Mouse (Mus musculus) gastrocnemius, postnatal 4 days (tissue): ENCODE measurements at regions not wholly inside any gene's neighbourhood (a gene's known extent, or its start where the extent isn't known, plus 50 kb on each side); places are given as distances from the start of the nearest gene placed in this dataset.

Experiments
- DNase-seq, 2 experiments: peaks; one replicate each; pipeline ENCODE4 v3.0.0; 2021 to 2022; ENCODE audit warnings: low spot score in 2 of 2, mixed read lengths in 2 of 2

GRCm38 (mm10) chr4:81734391-81734790 lies 291.8 kb upstream of the Mpdz start:
- DNase-seq = no peak

GRCm38 (mm10) chr4:81730386-81730785 lies 287.8 kb upstream of the Mpdz start:
- DNase-seq = no peak

- no peak for DNase-seq
These were observed 286.3 kb upstream of the Mpdz start for GRCm38 (mm10) chr4:81728961-81729360.

GRCm38 (mm10) chr4:81727735-81728581 lies 285.3 kb upstream of the Mpdz start:
- peak in 1 of 2 experiments; percentile 11 for DNase-seq

GRCm38 (mm10) chr4:81726761-81727723 lies 284.4 kb upstream of the Mpdz start:
- peak in 1 of 2 experiments; percentile 27 for DNase-seq

GRCm38 (mm10) chr4:81724751-81725150 lies 282.1 kb upstream of the Mpdz start:
- DNase-seq = no peak

- no peak for DNase-seq
These were observed 269.8 kb upstream of the Mpdz start for GRCm38 (mm10) chr4:81712378-81712777.

GRCm38 (mm10) chr4:81695182-81695581 lies 252.6 kb upstream of the Mpdz start:
- DNase-seq = no peak

- DNase-seq = no peak
These were observed 234.6 kb upstream of the Mpdz start for GRCm38 (mm10) chr4:81677205-81677604.

GRCm38 (mm10) chr4:81674871-81675270 lies 232.3 kb upstream of the Mpdz start:
- DNase-seq = no peak

- peak in 1 of 2 experiments; percentile 11 for DNase-seq
These were observed 231.0 kb upstream of the Mpdz start for GRCm38 (mm10) chr4:81673398-81674265.

- no peak for DNase-seq
These were observed 229.4 kb upstream of the Mpdz start for GRCm38 (mm10) chr4:81671986-81672385.

GRCm38 (mm10) chr4:81669181-81669580 lies 226.6 kb upstream of the Mpdz start:
- peak; percentile 31 to 32 for DNase-seq

GRCm38 (mm10) chr4:81661096-81661495 lies 218.5 kb upstream of the Mpdz start:
- no peak for DNase-seq

- DNase-seq = no peak
These were observed 185.8 kb upstream of the Mpdz start for GRCm38 (mm10) chr4:81628496-81628828.

GRCm38 (mm10) chr4:81627714-81628495 lies 185.3 kb upstream of the Mpdz start:
- DNase-seq = no peak

- no peak for DNase-seq
These were observed 182.8 kb upstream of the Mpdz start for GRCm38 (mm10) chr4:81625348-81625934.

GRCm38 (mm10) chr4:81624111-81624510 lies 181.5 kb upstream of the Mpdz start:
- no peak for DNase-seq

GRCm38 (mm10) chr4:81621391-81622137 lies 178.9 kb upstream of the Mpdz start:
- DNase-seq = peak in 1 of 2 experiments; percentile 21
